Mouse (Mus musculus): ENCODE results near the gene Serpina1c. TPM values are rescaled to one million over a fixed set of nuclear protein-coding genes. Genes with fewer than 3 reads are reported as not detected.
"Not testable (repeated sequence)": the region's sequence is repeated elsewhere in the genome, so short reads cannot be mapped to it uniquely, and the experiment has no call there.

Gene Serpina1c
- 0.43 and 1.8 TPM in 2 replicates for polyA plus RNA-seq (2015; fragmentation: Nextera tagmentation; extraction: Ambion mirVana)

GRCm38 (mm10) chr12:103904837-103905340 lies at the start of gene Serpina1c:
Gene Serpina1c, minus strand, starts transcription at chr12:103904887.
- not testable (repeated sequence) for H3K4me3 ChIP-seq
- WGBS = 82% methylated on average over 4 of the region's 4 CpGs

GRCm38 (mm10) chr12:103952972-103953371 lies 48.3 kb upstream of the Serpina1c start:
- H3K9ac ChIP-seq; ATAC-seq (replicated peaks; ENCODE audit: insufficient number of reproducible peaks, insufficient read depth, low FRiP score, low read depth); H3K4me3 ChIP-seq; H3K4me2 ChIP-seq; H3K27ac ChIP-seq; H3K9me3 ChIP-seq (replicated peaks); H3K4me1 ChIP-seq (replicated peaks); H3K27me3 ChIP-seq; H3K36me3 ChIP-seq: not testable (repeated sequence)
- WGBS = 66% methylated on average over 3 of the region's 3 CpGs

More at GRCm38 (mm10) chr12:103904837-103905340, at the start of gene Serpina1c:
- not testable (repeated sequence) for H3K9me3 ChIP-seq (replicated peaks); H3K4me2 ChIP-seq; H3K9ac ChIP-seq; H3K36me3 ChIP-seq; H3K4me1 ChIP-seq (replicated peaks); ATAC-seq (replicated peaks; ENCODE audit: insufficient number of reproducible peaks, insufficient read depth, low FRiP score, low read depth); H3K27ac ChIP-seq; H3K27me3 ChIP-seq

GRCm38 (mm10) chr12:103946243-103946642 lies 41.6 kb upstream of the Serpina1c start:
- no peak for ATAC-seq (replicated peaks; ENCODE audit: insufficient number of reproducible peaks, insufficient read depth, low FRiP score, low read depth)
- H3K36me3 ChIP-seq = no peaks in the 10 kb centered on the region
- WGBS = 71% methylated on average over 4 of the region's 4 CpGs
- H3K27me3 ChIP-seq = no peaks in the 10 kb centered on the region
- H3K9me3 ChIP-seq (replicated peaks) = no peaks in the 10 kb centered on the region
- H3K9ac ChIP-seq = no peak overlapping the region
- H3K27ac ChIP-seq = no peak overlapping the region
- H3K4me1 ChIP-seq (replicated peaks) = no peaks in the 10 kb centered on the region
- no peak overlapping the region for H3K4me3 ChIP-seq
- no peak overlapping the region for H3K4me2 ChIP-seq

GRCm38 (mm10) chr12:103909181-103909580 lies 4.5 kb upstream of the Serpina1c start:
- not testable (repeated sequence) for H3K4me2 ChIP-seq; H3K4me3 ChIP-seq; H3K9ac ChIP-seq; H3K27me3 ChIP-seq; H3K4me1 ChIP-seq (replicated peaks); H3K9me3 ChIP-seq (replicated peaks); H3K36me3 ChIP-seq; H3K27ac ChIP-seq; ATAC-seq (replicated peaks; ENCODE audit: insufficient number of reproducible peaks, insufficient read depth, low FRiP score, low read depth)
- 91% methylated on average over 12 of the region's 16 CpGs for WGBS

- WGBS = 21% methylated on average over 1 of the region's 1 CpGs
- not testable (repeated sequence) for H3K4me1 ChIP-seq (replicated peaks); H3K9ac ChIP-seq; H3K4me3 ChIP-seq; H3K9me3 ChIP-seq (replicated peaks); H3K27ac ChIP-seq; H3K4me2 ChIP-seq; H3K36me3 ChIP-seq; H3K27me3 ChIP-seq; ATAC-seq (replicated peaks; ENCODE audit: insufficient number of reproducible peaks, insufficient read depth, low FRiP score, low read depth)
These were observed 3.1 kb upstream of the Serpina1c start for GRCm38 (mm10) chr12:103907746-103908145.

GRCm38 (mm10) chr12:103901929-103902328 lies 2.8 kb downstream of the Serpina1c start:
- H3K9me3 ChIP-seq (replicated peaks); H3K27ac ChIP-seq; H3K9ac ChIP-seq; ATAC-seq (replicated peaks; ENCODE audit: insufficient number of reproducible peaks, insufficient read depth, low FRiP score, low read depth); H3K4me3 ChIP-seq; H3K36me3 ChIP-seq; H3K27me3 ChIP-seq; H3K4me2 ChIP-seq; H3K4me1 ChIP-seq (replicated peaks): not testable (repeated sequence)
- 77% methylated on average over 3 of the region's 3 CpGs for WGBS

GRCm38 (mm10) chr12:103866873-103867272 lies 37.8 kb downstream of the Serpina1c start:
- H3K27me3 ChIP-seq; H3K4me3 ChIP-seq; H3K4me2 ChIP-seq; H3K27ac ChIP-seq; H3K9me3 ChIP-seq (replicated peaks); H3K36me3 ChIP-seq; H3K4me1 ChIP-seq (replicated peaks); H3K9ac ChIP-seq; ATAC-seq (replicated peaks; ENCODE audit: insufficient number of reproducible peaks, insufficient read depth, low FRiP score, low read depth): not testable (repeated sequence)
- 83% methylated on average over 1 of the region's 1 CpGs for WGBS

- not testable (repeated sequence) for H3K9ac ChIP-seq; H3K27me3 ChIP-seq; H3K4me2 ChIP-seq; ATAC-seq (replicated peaks; ENCODE audit: insufficient number of reproducible peaks, insufficient read depth, low FRiP score, low read depth); H3K4me3 ChIP-seq; H3K4me1 ChIP-seq (replicated peaks); H3K9me3 ChIP-seq (replicated peaks); H3K27ac ChIP-seq; H3K36me3 ChIP-seq
- WGBS = 72% methylated on average over 9 of the region's 9 CpGs
These were observed 41.3 kb downstream of the Serpina1c start, which contains the start of gene Serpina1a for GRCm38 (mm10) chr12:103863101-103863974. Gene Serpina1a, minus strand, starts transcription at chr12:103863562.

- WGBS = 52% methylated on average over 3 of the region's 3 CpGs
- Histone ChIP-seq H3K36me3 (no peaks in the 10 kb centered on the region), H3K9me3 (replicated peaks) (no peaks in the 10 kb centered on the region)
These were observed 43.7 kb downstream of the Serpina1c start for GRCm38 (mm10) chr12:103860976-103861375.

GRCm38 (mm10) chr12:103860571-103860970 lies 44.1 kb downstream of the Serpina1c start:
- H3K4me2 ChIP-seq; H3K4me3 ChIP-seq; H3K27ac ChIP-seq; H3K36me3 ChIP-seq; H3K9me3 ChIP-seq (replicated peaks); ATAC-seq (replicated peaks; ENCODE audit: insufficient number of reproducible peaks, insufficient read depth, low FRiP score, low read depth); H3K27me3 ChIP-seq; H3K9ac ChIP-seq; H3K4me1 ChIP-seq (replicated peaks): not testable (repeated sequence)
- 76% methylated on average over 3 of the region's 4 CpGs for WGBS

More at GRCm38 (mm10) chr12:103860976-103861375, 43.7 kb downstream of the Serpina1c start:
- no peak for ATAC-seq (replicated peaks; ENCODE audit: insufficient number of reproducible peaks, insufficient read depth, low FRiP score, low read depth)
- Histone ChIP-seq H3K4me1 (replicated peaks) (no peaks in the 10 kb centered on the region), H3K4me3 (no peak overlapping the region), H3K27me3 (no peaks in the 10 kb centered on the region), H3K4me2 (no peak overlapping the region), H3K9ac (no peak overlapping the region), H3K27ac (no peak overlapping the region)

- not testable (repeated sequence) for H3K27ac ChIP-seq; H3K27me3 ChIP-seq; ATAC-seq (replicated peaks; ENCODE audit: insufficient number of reproducible peaks, insufficient read depth, low FRiP score, low read depth); H3K4me1 ChIP-seq (replicated peaks); H3K9me3 ChIP-seq (replicated peaks); H3K36me3 ChIP-seq; H3K9ac ChIP-seq; H3K4me2 ChIP-seq; H3K4me3 ChIP-seq
- 56% methylated on average over 3 of the region's 3 CpGs for WGBS
These were observed 45.1 kb downstream of the Serpina1c start for GRCm38 (mm10) chr12:103859584-103859983.

GRCm38 (mm10) chr12:103853032-103853431 lies 51.7 kb downstream of the Serpina1c start:
- not testable (repeated sequence) for H3K9me3 ChIP-seq (replicated peaks); H3K27me3 ChIP-seq; ATAC-seq (replicated peaks; ENCODE audit: insufficient number of reproducible peaks, insufficient read depth, low FRiP score, low read depth); H3K4me3 ChIP-seq; H3K9ac ChIP-seq; H3K27ac ChIP-seq; H3K36me3 ChIP-seq; H3K4me1 ChIP-seq (replicated peaks); H3K4me2 ChIP-seq
- WGBS = 75% methylated on average over 2 of the region's 2 CpGs

Measured in heart, embryonic 15.5 days (tissue).